Mouse (Mus musculus): ENCODE data around the gene Sulf2. TPM values are rescaled to one million over a fixed set of nuclear protein-coding genes. Genes with fewer than 3 reads are reported as not detected.

The Sulf2 gene
- polyA plus RNA-seq, 1 experiment from 2014 or later = 73.4 TPM

- under 1% methylated on average over 62 of the region's 95 CpGs for WGBS
- peaks cover 42% of the 10 kb centered on the region for H3K4me1 ChIP-seq (replicated peaks)
Measured at GRCm38 (mm10) chr2:166154749-166155453, 562 bp downstream of the Sulf2 start.

GRCm38 (mm10) chr2:166153891-166154711 lies 1.4 kb downstream of the Sulf2 start:
- peaks cover 49% of the 10 kb centered on the region for H3K4me1 ChIP-seq (replicated peaks)
- peak overlapping the region; percentile 84 for H3K9ac ChIP-seq (replicated peaks)
- ATAC-seq = 0 out of 2 replicates have a peak, but pooled peaks have one; percentile 5
- under 1% methylated on average over 44 of the region's 51 CpGs for WGBS
- H3K4me2 ChIP-seq (replicated peaks) = peak overlapping the region; percentile 96
- peaks cover 20% of the 10 kb centered on the region for H3K27me3 ChIP-seq
- H3K4me3 ChIP-seq (replicated peaks) = peak overlapping the region; percentile 66
- no peaks in the 10 kb centered on the region for H3K36me3 ChIP-seq
- no peaks in the 10 kb centered on the region for H3K9me3 ChIP-seq
- peak overlapping the region; percentile 90 for H3K27ac ChIP-seq

More at GRCm38 (mm10) chr2:166154749-166155453, 562 bp downstream of the Sulf2 start:
- Histone ChIP-seq H3K9ac (replicated peaks) (peak overlapping the region; percentile 84), H3K4me3 (replicated peaks) (peak overlapping the region; percentile 66), H3K36me3 (no peaks in the 10 kb centered on the region), H3K27me3 (peaks cover 20% of the 10 kb centered on the region), H3K9me3 (no peaks in the 10 kb centered on the region), H3K4me2 (replicated peaks) (peak overlapping the region; percentile 96), H3K27ac (peak overlapping the region; percentile 90)
- peak; percentile 80 for ATAC-seq

- no peaks in the 10 kb centered on the region for H3K9me3 ChIP-seq
- peaks cover 20% of the 10 kb centered on the region for H3K27me3 ChIP-seq
- peak overlapping the region; percentile 66 for H3K4me3 ChIP-seq (replicated peaks)
- peak overlapping the region; percentile 84; the same call in 1 of the 2 replicates for H3K9ac ChIP-seq (replicated peaks)
- H3K36me3 ChIP-seq = no peaks in the 10 kb centered on the region
- WGBS = 33% methylated on average over 3 of the region's 3 CpGs
- ATAC-seq = no peak
- H3K4me2 ChIP-seq (replicated peaks) = peak overlapping the region; percentile 96
- H3K27ac ChIP-seq = no peak overlapping the region
- H3K4me1 ChIP-seq (replicated peaks) = peaks cover 56% of the 10 kb centered on the region
Measured at GRCm38 (mm10) chr2:166153399-166153793, 2.1 kb downstream of the Sulf2 start.

- Histone ChIP-seq H3K27me3 (peaks cover 18% of the 10 kb centered on the region), H3K4me1 (replicated peaks) (peaks cover 57% of the 10 kb centered on the region), H3K36me3 (no peaks in the 10 kb centered on the region), H3K9ac (replicated peaks) (no peak overlapping the region), H3K4me2 (replicated peaks) (peak overlapping the region; percentile 96), H3K9me3 (no peaks in the 10 kb centered on the region), H3K27ac (no peak overlapping the region), H3K4me3 (replicated peaks) (peak overlapping the region; percentile 66)
- ATAC-seq = no peak
- 69% methylated on average over 11 of the region's 11 CpGs for WGBS
Measured at GRCm38 (mm10) chr2:166152734-166153398, 2.6 kb downstream of the Sulf2 start.

GRCm38 (mm10) chr2:166151510-166152473 lies 3.7 kb downstream of the Sulf2 start:
- Histone ChIP-seq H3K9ac (replicated peaks) (0 out of 2 replicates have a peak overlapping the region, but pooled peaks have one; percentile 4), H3K4me1 (replicated peaks) (peaks cover 57% of the 10 kb centered on the region)
- no peak for ATAC-seq

GRCm38 (mm10) chr2:166150584-166150983 lies 4.9 kb downstream of the Sulf2 start:
- Histone ChIP-seq H3K9ac (replicated peaks) (no peak overlapping the region), H3K4me3 (replicated peaks) (no peak overlapping the region), H3K27ac (no peak overlapping the region), H3K4me2 (replicated peaks) (no peak overlapping the region), H3K4me1 (replicated peaks) (peaks cover 52% of the 10 kb centered on the region), H3K36me3 (no peaks in the 10 kb centered on the region), H3K27me3 (peaks cover 6% of the 10 kb centered on the region; the same call in 1 of the 2 replicates), H3K9me3 (no peaks in the 10 kb centered on the region)
- WGBS = 94% methylated on average over 5 of the region's 5 CpGs
- no peak for ATAC-seq

More at GRCm38 (mm10) chr2:166151510-166152473, 3.7 kb downstream of the Sulf2 start:
- H3K36me3 ChIP-seq = no peaks in the 10 kb centered on the region
- peak overlapping the region; percentile 45 for H3K27ac ChIP-seq
- H3K27me3 ChIP-seq = peaks cover 8% of the 10 kb centered on the region
- H3K4me3 ChIP-seq (replicated peaks) = no peak overlapping the region
- peak overlapping the region; percentile 96 for H3K4me2 ChIP-seq (replicated peaks)
- 61% methylated on average over 19 of the region's 19 CpGs for WGBS
- no peaks in the 10 kb centered on the region for H3K9me3 ChIP-seq

- 85% methylated on average over 8 of the region's 8 CpGs for WGBS
- no peaks in the 10 kb centered on the region for H3K36me3 ChIP-seq
- no peaks in the 10 kb centered on the region for H3K9me3 ChIP-seq
- no peak overlapping the region for H3K4me2 ChIP-seq (replicated peaks)
- peaks cover 6% of the 10 kb centered on the region; the same call in 1 of the 2 replicates for H3K27me3 ChIP-seq
- no peak overlapping the region for H3K9ac ChIP-seq (replicated peaks)
- no peak overlapping the region for H3K27ac ChIP-seq
- peaks cover 55% of the 10 kb centered on the region for H3K4me1 ChIP-seq (replicated peaks)
- no peak overlapping the region for H3K4me3 ChIP-seq (replicated peaks)
- no peak for ATAC-seq
Measured at GRCm38 (mm10) chr2:166149482-166149881, 6.0 kb downstream of the Sulf2 start.

- no peak for ATAC-seq
- Histone ChIP-seq H3K27me3 (peaks cover 6% of the 10 kb centered on the region; the same call in 1 of the 2 replicates), H3K4me2 (replicated peaks) (no peak overlapping the region), H3K36me3 (no peaks in the 10 kb centered on the region), H3K9ac (replicated peaks) (no peak overlapping the region), H3K9me3 (no peaks in the 10 kb centered on the region), H3K4me3 (replicated peaks) (no peak overlapping the region), H3K4me1 (replicated peaks) (peaks cover 48% of the 10 kb centered on the region), H3K27ac (no peak overlapping the region)
- WGBS = 57% methylated on average over 13 of the region's 13 CpGs
Measured at GRCm38 (mm10) chr2:166148672-166149332, 6.7 kb downstream of the Sulf2 start.

GRCm38 (mm10) chr2:166147930-166148651 lies 7.4 kb downstream of the Sulf2 start:
- no peak overlapping the region for H3K4me2 ChIP-seq (replicated peaks)
- no peak overlapping the region for H3K9ac ChIP-seq (replicated peaks)
- H3K9me3 ChIP-seq = no peaks in the 10 kb centered on the region
- no peak for ATAC-seq
- peaks cover 4% of the 10 kb centered on the region; the same call in 1 of the 2 replicates for H3K27me3 ChIP-seq
- 86% methylated on average over 10 of the region's 10 CpGs for WGBS
- no peak overlapping the region for H3K27ac ChIP-seq
- H3K36me3 ChIP-seq = no peaks in the 10 kb centered on the region
- no peak overlapping the region for H3K4me3 ChIP-seq (replicated peaks)
- H3K4me1 ChIP-seq (replicated peaks) = peaks cover 44% of the 10 kb centered on the region

- Histone ChIP-seq H3K27ac (no peak overlapping the region), H3K4me2 (replicated peaks) (no peak overlapping the region), H3K4me3 (replicated peaks) (no peak overlapping the region), H3K9ac (replicated peaks) (no peak overlapping the region), H3K4me1 (replicated peaks) (peaks cover 37% of the 10 kb centered on the region), H3K36me3 (no peaks in the 10 kb centered on the region), H3K9me3 (no peaks in the 10 kb centered on the region), H3K27me3 (peaks cover 2% of the 10 kb centered on the region; the same call in 1 of the 2 replicates)
- WGBS = 88% methylated on average over 7 of the region's 7 CpGs
- no peak for ATAC-seq
Measured at GRCm38 (mm10) chr2:166146446-166146845, 9.0 kb downstream of the Sulf2 start.

Measured in midbrain, embryonic 13.5 days (tissue).